Mouse (Mus musculus) gastrocnemius, adult 2 months (tissue): ENCODE data around the gene Arhgap19. TPM values are rescaled to one million over a fixed set of nuclear protein-coding genes. Genes with fewer than 3 reads are reported as not detected.

Source experiments
- DNase-seq: peaks from one replicate; pipeline ENCODE4 v3.0.0; 2022
- H3K27ac ChIP-seq: fragments of 200-600 bp; 2 replicates; pipeline ENCODE4 v1.8.1; 2022; ENCODE audit warnings: mild to moderate bottlenecking
- H3K4me3 ChIP-seq: fragments of 200-600 bp; 2 replicates; pipeline ENCODE4 v1.8.1; 2022; ENCODE audit warnings: mild to moderate bottlenecking, moderate library complexity
- CTCF ChIP-seq: fragments of 200-600 bp; IDR thresholded peaks from 2 replicates; pipeline ENCODE4 v1.8.1; 2022; ENCODE audit warnings: antibody characterized with exemption, mild to moderate bottlenecking, moderate library complexity
- intact Hi-C: fragments of 180-260 bp; cut with DNase I; formaldehyde crosslinking; loops from one replicate; pipeline ENCODE4 v1.15.1; 2025
- total RNA-seq, 2 experiments: library from RNA; stranded (reverse); gene quantifications; 2 replicates each; pipeline ENCODE4 v1.2.3; 2021

Gene Arhgap19
- total RNA-seq, 2 experiments from 2014 or later: 7.7 to 9.6 TPM

- peak overlapping the region; percentile 35 for H3K4me3 ChIP-seq
- peak; percentile 68 for DNase-seq
- H3K27ac ChIP-seq: peak overlapping the region; percentile 90
- intact Hi-C loops: loop anchor here (10.0 kb wide), 1 partner anchor 216 kb away; no protein-coding TSS in a partner anchor
- no peak for TF ChIP-seq CTCF
These were observed 39.4 kb upstream of the Arhgap19 start for GRCm38 (mm10) chr19:41841105-41841750.

GRCm38 (mm10) chr19:41839685-41840084 is 37.8 kb upstream of the Arhgap19 start:
- H3K27ac ChIP-seq: no peak overlapping the region
- no peak for DNase-seq
- no peak overlapping the region for H3K4me3 ChIP-seq
- intact Hi-C loops: loop anchor here (10.0 kb wide), 1 partner anchor 215 kb away; no protein-coding TSS in a partner anchor
- no peak for TF ChIP-seq CTCF

- TF ChIP-seq CTCF: no peak
- no peak overlapping the region for H3K27ac ChIP-seq
- DNase-seq: no peak
- intact Hi-C loops: no loop called here
- H3K4me3 ChIP-seq: no peak overlapping the region
These were observed 37.0 kb upstream of the Arhgap19 start for GRCm38 (mm10) chr19:41838808-41839207.

GRCm38 (mm10) chr19:41837917-41838261 is 36.0 kb upstream of the Arhgap19 start:
- no peak for TF ChIP-seq CTCF
- Histone ChIP-seq H3K27ac (no peak overlapping the region), H3K4me3 (no peak overlapping the region)
- intact Hi-C loops: no loop called here
- no peak for DNase-seq

- intact Hi-C loops: no loop called here
- no peak for TF ChIP-seq CTCF
- H3K27ac ChIP-seq: no peak overlapping the region
- no peak overlapping the region for H3K4me3 ChIP-seq
- DNase-seq: no peak
These were observed 35.5 kb upstream of the Arhgap19 start for GRCm38 (mm10) chr19:41837194-41837916.

- H3K4me3 ChIP-seq: no peak overlapping the region
- H3K27ac ChIP-seq: no peak overlapping the region
- intact Hi-C loops: no loop called here
- no peak for DNase-seq
- no peak for TF ChIP-seq CTCF
These were observed 34.9 kb upstream of the Arhgap19 start for GRCm38 (mm10) chr19:41836719-41837118.

- intact Hi-C loops: no loop called here
- no peak overlapping the region for H3K4me3 ChIP-seq
- H3K27ac ChIP-seq: no peak overlapping the region
- TF ChIP-seq CTCF: no peak
- DNase-seq: no peak
These were observed 34.0 kb upstream of the Arhgap19 start for GRCm38 (mm10) chr19:41835816-41836215.

GRCm38 (mm10) chr19:41835407-41835806 is 33.6 kb upstream of the Arhgap19 start:
- TF ChIP-seq CTCF: no peak
- no peak for DNase-seq
- Histone ChIP-seq H3K4me3 (no peak overlapping the region), H3K27ac (no peak overlapping the region)
- intact Hi-C loops: no loop called here

GRCm38 (mm10) chr19:41832501-41833201 is 30.8 kb upstream of the Arhgap19 start:
- intact Hi-C loops: no loop called here

GRCm38 (mm10) chr19:41831718-41832391 is 30.0 kb upstream of the Arhgap19 start:
- H3K27ac ChIP-seq: peak overlapping the region; percentile 98
- no peak for TF ChIP-seq CTCF
- intact Hi-C loops: no loop called here
- H3K4me3 ChIP-seq: peak overlapping the region; percentile 94
- DNase-seq: peak; percentile 30

More at GRCm38 (mm10) chr19:41832501-41833201, 30.8 kb upstream of the Arhgap19 start:
- TF ChIP-seq CTCF: no peak
- Histone ChIP-seq H3K4me3 (no peak overlapping the region), H3K27ac (no peak overlapping the region)
- DNase-seq: no peak

- intact Hi-C loops: no loop called here
- peak overlapping the region; percentile 98 for H3K27ac ChIP-seq
- peak; percentile 73 for DNase-seq
- no peak for TF ChIP-seq CTCF
- H3K4me3 ChIP-seq: peak overlapping the region; percentile 94
These were observed 29.3 kb upstream of the Arhgap19 start for GRCm38 (mm10) chr19:41831101-41831570.

GRCm38 (mm10) chr19:41830106-41831031 is 28.5 kb upstream of the Arhgap19 start:
- intact Hi-C loops: no loop called here
- DNase-seq: peak; percentile 85
- TF ChIP-seq CTCF: peak; percentile 29; the same call in 1 of the 2 replicates
- Histone ChIP-seq H3K4me3 (peak overlapping the region; percentile 94), H3K27ac (peak overlapping the region; percentile 98)
